Mouse (Mus musculus) heart, adult 18-20 months (tissue): ENCODE results near the gene Spag8. TPM values are rescaled to one million over a fixed set of nuclear protein-coding genes. Genes with fewer than 3 reads are reported as not detected.

Experiments used
- DNase-seq, 2 experiments: peaks; one replicate each; pipeline ENCODE4 v3.0.0; 2021 to 2022; ENCODE audit warnings: mixed read lengths in 1 of 2
- total RNA-seq, 2 experiments: library from RNA; stranded (reverse); gene quantifications; 2 replicates each; pipeline ENCODE4 v1.2.3; 2021

Gene Spag8
- total RNA-seq, 2 experiments from 2014 or later: not detected

DNA sequence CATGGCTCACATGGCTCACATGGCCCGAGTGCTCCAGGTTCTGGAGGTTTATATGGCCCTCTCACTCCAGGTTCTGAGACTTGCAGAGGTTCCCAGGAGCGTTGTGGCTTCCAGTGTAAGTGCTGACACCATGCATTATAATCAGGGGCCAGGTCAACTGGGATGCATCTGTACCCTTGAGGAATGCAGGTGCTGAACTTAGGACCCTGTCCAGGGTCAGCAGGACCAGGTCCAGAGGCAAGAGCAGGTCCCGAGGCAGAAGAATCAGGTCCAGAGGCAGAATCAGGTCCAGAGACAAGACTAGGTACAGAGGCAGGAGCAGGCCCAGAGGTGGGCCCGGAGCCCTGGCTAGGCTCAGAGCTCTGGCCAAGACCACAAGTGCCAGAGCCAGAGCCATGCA, 668 bp downstream of the Spag8 start:
- no peak for DNase-seq

DNA sequence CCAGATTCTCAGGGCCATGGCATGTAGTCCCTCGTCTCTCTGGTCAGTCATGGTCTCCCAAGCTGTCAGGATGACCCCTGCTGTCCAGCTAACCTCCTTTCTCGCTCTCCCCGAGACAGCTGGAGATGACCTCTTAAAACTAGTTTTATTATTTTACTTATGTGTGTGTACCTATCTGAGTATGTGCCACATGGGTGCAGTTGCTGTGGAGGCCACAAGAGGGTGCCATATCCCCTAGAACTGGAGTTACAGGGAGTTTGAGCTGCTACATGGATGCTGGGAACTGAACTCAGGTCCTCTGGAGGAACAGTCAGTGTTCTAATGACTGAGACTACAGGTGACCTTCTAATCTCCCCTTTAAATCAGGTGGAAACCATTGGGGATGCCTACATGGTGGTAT, 3.6 kb downstream of the Spag8 start:
- DNase-seq: no peak

DNA sequence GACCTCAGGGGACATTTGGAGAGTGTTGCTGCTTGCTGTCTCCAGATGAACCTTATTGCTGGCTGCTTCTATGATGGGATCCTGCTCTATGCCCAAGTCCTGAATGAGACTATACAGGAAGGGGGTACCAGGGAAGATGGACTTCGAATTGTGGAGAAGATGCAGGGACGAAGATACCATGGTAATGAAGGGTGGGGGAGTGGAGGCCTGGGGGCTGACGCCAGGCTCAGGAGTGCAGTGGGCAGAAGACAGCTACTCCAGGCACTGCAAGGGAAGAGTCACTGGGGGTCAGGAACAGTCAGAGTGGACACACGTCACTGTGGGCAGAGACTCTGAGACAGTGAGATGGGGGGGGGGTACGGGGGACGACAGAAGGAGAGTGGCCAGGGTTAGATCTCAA, 12.9 kb downstream of the Spag8 start:
- DNase-seq: no peak

DNA sequence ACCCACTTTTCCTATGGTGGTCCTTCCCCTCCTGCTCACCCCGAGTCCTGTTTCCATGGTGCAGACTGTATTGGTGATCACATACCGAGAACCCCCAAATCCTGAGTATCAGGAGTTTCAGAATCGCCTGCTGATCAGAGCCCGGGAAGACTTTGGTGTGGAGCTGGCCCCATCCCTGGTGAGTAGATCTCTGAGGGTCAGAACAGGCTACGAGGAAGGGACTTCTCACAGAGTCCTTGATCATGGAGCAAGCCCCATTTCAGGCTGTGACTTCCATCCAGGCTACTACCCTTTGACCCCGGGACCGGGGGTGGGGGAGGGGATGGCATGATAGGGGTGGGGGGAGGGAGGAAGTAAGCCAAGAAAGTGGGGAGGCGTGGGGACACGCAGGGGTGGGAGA, 13.3 kb downstream of the Spag8 start:
- DNase-seq: no peak

DNA sequence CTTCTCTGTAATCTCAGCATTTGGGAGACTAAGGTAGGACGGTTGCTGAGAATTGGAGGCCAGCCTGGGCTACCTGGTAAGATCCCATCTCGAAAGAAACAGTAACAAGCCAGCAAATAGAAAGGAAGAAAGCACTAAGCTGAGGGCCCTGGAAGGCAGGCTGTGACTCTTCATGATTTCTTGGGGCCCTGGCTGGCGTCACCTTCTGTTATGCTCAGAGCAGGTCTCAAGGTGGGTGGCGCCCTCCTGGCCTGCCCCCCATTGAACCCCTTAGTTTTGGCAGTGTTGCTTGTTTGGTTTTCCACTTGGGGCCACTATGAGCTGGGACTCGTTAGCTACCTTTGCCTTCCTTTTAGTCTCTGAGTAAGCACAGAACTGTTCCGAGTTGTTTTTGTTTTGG, 16.6 kb downstream of the Spag8 start:
- no peak for DNase-seq

GRCm38 (mm10) chr4:43634621-43635374, 18.6 kb downstream of the Spag8 start:
- no peak for DNase-seq

GRCm38 (mm10) chr4:43633736-43634135, 19.7 kb downstream of the Spag8 start:
- no peak for DNase-seq

GRCm38 (mm10) chr4:43633296-43633695, 20.1 kb downstream of the Spag8 start:
- DNase-seq: no peak

DNA sequence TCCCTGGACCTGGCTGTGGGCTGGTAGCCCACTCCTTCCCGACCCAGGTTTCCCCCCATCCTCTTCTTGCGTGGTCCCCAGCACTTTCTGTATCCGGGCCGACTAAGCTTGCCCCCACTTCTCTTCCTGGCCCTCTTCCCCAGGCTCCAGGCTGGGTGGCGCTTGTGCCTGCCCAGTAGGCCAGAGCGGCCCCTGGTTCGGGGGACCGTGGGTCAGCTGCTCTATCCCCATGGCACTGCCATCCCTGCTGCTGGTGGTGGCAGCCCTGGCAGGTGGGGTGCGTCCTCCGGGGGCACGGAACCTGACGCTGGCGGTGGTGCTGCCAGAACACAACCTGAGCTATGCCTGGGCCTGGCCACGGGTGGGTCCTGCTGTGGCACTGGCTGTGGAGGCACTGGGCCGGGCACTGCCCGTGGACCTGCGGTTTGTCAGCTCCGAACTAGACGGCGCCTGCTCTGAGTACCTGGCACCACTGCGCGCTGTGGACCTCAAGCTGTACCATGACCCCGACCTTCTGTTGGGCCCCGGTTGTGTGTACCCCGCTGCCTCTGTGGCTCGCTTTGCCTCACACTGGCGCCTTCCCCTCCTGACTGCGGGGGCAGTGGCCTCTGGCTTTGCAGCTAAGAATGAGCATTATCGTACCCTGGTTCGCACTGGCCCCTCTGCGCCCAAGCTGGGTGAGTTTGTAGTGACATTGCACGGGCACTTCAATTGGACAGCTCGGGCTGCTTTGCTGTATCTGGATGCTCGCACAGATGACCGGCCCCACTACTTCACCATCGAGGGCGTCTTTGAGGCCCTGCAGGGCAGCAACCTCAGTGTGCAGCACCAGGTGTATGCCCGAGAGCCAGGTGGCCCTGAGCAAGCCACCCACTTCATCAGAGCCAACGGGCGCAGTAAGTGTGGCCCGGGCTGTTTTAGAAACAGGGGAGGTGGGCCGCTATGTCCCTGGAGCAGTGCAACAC, 21.2 kb downstream of the Spag8 start:
- DNase-seq: peak in 1 of 2 experiments; percentile 25

DNA sequence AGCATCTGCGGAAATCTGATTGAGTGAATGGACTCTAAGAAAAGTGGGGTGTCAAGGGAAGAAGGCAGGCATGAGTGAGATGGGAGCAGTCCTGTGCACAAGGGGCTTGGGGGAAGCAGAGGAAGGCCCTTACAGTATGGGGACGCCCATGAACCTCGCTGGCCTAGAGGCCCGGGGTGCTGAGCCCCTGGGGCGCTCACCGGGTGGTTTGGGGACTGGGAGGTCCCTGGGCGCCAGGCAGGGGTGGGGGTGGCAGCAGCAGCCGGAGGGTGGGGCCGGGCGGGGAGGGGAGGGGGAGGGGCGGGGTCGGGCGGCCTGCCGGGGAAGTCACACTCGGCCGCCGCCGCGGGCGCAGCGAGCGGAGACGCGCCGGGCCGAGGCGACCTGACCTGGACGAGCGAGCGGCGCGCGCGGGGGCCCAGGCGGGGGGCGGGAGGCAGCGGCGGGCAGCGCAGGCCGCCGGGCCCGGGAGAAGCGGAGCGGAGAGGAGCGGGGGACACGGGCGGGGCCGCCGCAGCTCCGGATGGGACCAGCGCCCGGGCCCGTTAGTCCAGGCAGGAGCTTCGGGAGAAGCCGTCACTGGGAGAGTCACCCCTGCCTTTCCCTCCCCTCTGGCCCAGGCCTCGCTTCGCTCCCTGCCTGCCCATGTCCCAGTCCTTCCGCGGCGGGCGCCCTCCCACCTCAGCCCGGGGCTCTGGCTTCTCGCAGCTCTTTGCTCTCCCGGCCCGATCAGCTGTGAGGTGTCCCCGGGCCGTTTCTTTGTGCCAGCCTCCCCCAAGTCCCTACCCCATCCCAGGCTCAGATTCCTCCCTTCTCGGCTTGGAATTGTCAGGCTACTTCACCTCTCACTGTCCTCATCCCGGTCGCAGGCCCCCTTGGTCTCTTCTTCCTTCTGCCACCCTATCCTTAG, 22.1 kb downstream of the Spag8 start, which contains the start of gene Npr2:
Gene Npr2, plus strand, starts transcription at position 890 of the 910 bp plus-strand sequence.
- peak; percentile 69 to 70 for DNase-seq

GRCm38 (mm10) chr4:43630671-43631045, 22.7 kb downstream of the Spag8 start:
- no peak for DNase-seq

- DNase-seq: peak; percentile 89 to 91
Measured at GRCm38 (mm10) chr4:43630030-43630581, 23.3 kb downstream of the Spag8 start.

DNA sequence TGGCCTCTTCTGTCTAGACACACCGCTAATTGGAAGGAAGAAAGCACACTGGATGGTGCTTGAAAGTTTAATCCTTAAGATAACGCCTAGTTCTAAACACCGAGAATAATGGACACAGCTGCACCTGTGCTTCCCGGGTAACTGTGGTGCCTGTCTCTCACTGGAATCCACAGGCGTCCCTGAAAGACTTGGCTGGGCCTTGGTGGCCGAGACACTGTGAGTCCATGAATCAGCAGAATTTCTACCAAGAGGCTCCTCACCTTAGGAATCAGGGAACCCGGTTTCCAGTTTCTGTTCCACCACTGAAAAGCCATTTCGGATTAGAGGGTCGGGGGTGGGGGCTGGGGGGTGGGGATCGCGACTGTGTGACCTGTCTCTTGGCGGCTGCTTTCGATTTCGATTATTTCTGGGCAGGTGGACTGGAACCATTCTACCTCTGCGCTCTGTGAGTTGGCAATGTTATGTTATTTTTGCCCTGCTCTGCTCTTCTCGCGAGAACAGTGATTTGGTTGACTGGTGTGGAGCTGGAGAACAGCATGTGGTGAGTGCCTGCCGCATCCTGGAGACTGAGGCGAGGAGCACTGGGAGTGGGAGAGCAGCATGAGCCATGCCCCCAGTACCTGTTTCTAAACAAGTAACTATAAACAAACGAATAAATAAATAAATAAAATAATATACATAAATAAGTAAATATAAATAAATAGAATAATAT, 24.1 kb downstream of the Spag8 start:
- DNase-seq: no peak

GRCm38 (mm10) chr4:43620146-43620778, 33.1 kb downstream of the Spag8 start:
- no peak for DNase-seq

GRCm38 (mm10) chr4:43613060-43613730, 40.2 kb downstream of the Spag8 start:
- peak in 1 of 2 experiments; percentile 23 for DNase-seq

- DNase-seq: no peak
Measured at GRCm38 (mm10) chr4:43612534-43612933, 40.9 kb downstream of the Spag8 start.

- DNase-seq: no peak
Measured at GRCm38 (mm10) chr4:43604751-43605685, 48.4 kb downstream of the Spag8 start.

GRCm38 (mm10) chr4:43604099-43604498, 49.3 kb downstream of the Spag8 start:
- DNase-seq: no peak
